Mouse (Mus musculus): ENCODE results near the gene Cgn. TPM values are rescaled to one million over a fixed set of nuclear protein-coding genes. Genes with fewer than 3 reads are reported as not detected.
"Not testable (repeated sequence)": the region's sequence is repeated elsewhere in the genome, so short reads cannot be mapped to it uniquely, and the experiment has no call there.

Cgn gene
- total RNA-seq, 4 experiments from 2014 or later: 0.73 to 3.5 (median 1.5) TPM

GRCm38 (mm10) chr3:94789516-94789915, 3.2 kb upstream of the Cgn start:
- DNase-seq: no peak

DNA sequence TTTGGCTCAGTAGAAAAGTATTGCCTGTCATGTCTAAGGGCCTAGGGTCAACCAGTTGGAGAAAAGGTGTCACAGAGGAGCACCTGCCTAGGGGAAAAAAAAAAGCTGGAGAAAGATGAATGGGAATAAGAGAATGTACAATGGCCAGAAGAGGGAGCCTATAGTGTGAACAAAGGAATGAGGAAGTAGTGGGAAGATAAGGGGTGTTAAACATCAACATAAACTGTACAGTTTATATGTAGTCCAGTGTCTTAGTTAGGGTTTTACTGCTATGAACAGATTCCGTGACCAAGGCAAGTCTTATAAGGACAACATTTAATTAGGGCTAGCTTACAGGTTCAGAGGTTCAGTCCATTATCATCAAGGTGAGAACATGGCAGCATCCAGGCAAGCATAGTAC, 2.8 kb upstream of the Cgn start:
- no peak for DNase-seq

GRCm38 (mm10) chr3:94787122-94787780, 959 bp upstream of the Cgn start:
- no peak for DNase-seq

- no peak for DNase-seq
Observed at GRCm38 (mm10) chr3:94785958-94786357, 334 bp downstream of the Cgn start.

DNA sequence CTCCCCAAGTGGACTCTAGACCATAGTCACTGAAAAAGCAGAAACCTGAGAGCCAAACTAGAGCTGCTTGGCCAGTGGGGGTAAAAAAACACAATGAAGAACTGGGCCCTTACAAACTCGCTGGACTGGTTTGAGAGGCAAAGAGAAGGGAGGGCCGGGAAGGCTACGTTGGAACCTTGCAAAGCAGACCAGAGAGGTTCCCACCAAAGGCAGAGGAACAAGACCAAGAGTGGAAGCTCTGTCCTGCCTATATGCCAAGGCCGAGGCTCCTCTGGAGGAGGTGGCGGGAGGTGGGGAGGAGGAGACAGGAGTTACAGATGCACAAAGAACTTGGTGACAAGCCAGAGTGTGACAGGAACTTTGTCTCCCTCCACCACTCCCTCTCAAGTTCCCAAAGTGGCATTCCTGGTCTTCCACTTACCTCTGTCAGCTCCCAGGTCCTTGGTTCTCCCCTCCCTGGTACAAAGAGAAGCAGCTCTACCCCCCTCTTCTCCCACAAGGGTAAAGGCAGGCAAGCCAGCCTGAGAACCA, 2.1 kb downstream of the Cgn start:
- no peak for DNase-seq

DNA sequence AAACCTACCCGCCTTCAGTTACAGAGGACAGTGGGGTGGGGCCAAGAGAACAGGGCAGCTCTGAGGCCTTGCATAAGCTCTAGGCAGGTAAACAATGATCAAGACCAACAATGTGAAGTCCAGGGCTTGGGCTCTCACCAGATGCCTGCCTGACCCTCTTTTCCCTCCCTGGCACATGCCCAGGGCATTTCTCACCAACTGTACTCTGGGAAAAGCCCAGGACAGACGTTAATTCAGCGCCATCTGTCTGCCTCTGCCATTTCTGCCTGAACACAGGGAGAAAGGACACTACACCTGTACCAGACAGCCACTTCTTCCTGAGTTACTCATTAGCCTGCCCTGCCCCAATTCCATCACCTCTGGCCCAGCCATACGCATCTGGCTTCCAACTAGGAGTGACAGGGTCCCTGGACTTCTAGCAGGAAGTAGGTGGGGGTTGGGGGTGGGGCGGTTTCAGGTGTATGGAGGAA, 2.8 kb downstream of the Cgn start:
- DNase-seq: no peak

GRCm38 (mm10) chr3:94782936-94783335, 3.4 kb downstream of the Cgn start:
- DNase-seq: no peak

GRCm38 (mm10) chr3:94781356-94781755, 4.9 kb downstream of the Cgn start:
- DNase-seq: no peak

- no peak for DNase-seq
Observed at GRCm38 (mm10) chr3:94775886-94776285, 10.4 kb downstream of the Cgn start.

DNA sequence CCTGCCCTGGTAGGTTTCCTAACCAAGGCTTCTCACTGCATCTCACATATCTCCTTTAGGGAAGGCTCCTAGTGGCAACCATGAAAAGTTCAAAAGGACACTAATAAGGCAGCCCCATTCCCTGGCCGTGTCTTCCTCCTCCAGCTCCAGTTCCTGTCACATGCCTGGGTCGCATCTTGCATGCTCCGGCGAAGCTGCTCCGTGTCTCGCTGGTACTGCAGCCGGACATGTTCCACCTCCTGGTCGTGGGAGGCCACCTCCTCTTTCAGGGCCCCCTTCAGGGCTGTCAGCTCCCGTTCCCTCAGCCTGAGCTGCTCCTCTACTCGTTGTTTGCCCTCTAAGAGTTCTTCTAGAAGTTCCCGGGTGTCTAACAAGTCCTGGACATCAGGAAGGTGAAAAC, 12.3 kb downstream of the Cgn start:
- no peak for DNase-seq

- not testable (repeated sequence) for DNase-seq
Observed at GRCm38 (mm10) chr3:94765456-94765855, 20.8 kb downstream of the Cgn start.

DNA sequence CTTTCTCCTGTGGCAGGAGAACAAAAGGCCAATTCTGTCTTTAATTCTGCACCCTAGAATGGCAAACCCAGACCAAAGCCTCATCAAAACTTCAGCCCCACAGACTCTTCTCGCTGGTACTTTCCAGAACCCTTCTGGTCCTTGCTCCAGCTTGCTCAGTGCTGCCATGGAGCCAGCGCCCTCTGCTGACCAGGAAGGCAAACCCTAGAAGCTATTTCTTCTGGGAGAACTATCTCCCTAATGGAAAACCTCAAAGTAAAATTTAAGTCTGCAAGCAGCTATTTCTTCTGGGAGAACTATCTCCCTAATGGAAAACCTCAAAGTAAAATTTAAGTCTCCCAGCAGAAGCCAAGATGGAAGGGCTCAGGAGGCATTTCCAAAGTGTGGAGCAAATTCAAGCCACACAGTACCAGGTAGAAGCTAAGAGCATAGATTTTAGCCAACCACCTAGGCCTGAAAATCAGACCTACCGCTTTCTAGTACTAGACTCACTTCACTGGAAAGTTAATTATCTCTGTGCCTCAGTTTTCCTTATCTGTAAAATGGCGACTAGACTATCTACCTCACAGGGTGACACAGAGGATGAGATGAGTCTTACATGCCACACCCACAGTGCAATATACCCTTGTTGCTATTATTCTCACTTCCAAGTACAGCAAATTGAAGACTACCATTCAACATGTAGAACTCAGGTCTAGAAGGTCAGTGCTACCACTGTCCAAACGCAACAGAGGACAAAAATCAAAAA, 21.6 kb downstream of the Cgn start:
- DNase-seq: not testable (repeated sequence)

GRCm38 (mm10) chr3:94758427-94758826, 27.9 kb downstream of the Cgn start:
- not testable (repeated sequence) for DNase-seq

- peak; percentile 54 for DNase-seq
Observed at GRCm38 (mm10) chr3:94758056-94758409, 28.3 kb downstream of the Cgn start.

DNA sequence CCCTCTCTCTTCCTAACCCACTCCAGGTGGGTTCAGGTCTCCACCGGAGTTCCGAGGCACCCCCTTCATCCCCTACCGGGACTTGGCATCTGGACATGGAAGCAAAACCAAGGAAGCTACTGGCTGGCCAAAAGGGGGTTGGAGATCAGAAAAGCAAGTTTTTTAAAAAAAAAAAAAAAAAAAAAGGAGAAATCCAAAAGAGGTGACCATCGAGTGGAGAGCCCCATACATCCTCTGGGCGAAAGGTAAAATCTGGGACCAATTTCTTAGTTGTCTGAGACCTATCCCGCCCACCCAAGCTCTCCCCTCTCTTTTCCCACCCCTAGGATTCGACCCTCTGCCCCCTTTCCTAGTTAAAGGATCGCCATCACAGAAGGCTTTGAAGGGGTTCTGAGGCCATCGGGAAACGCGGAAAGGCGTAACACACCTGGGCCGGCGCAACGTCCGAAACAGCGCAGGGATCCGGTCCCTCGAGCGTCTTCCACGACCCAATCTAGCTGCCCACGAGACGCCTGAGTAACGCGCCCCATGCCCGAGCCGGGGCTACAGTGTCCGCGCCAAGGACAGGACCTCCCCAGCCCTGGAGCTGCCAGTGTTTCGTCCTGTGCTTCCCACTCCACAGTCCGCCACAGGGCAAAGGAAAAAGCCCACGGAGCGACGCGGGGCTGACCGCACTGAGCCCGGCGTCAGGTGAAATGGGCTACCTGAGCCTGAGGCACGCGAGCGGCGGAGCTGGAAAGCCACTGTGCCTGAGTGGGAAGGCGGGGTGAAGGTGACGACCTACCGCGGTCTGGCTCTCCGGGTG, 28.8 kb downstream of the Cgn start:
- not testable (repeated sequence) for DNase-seq

DNA sequence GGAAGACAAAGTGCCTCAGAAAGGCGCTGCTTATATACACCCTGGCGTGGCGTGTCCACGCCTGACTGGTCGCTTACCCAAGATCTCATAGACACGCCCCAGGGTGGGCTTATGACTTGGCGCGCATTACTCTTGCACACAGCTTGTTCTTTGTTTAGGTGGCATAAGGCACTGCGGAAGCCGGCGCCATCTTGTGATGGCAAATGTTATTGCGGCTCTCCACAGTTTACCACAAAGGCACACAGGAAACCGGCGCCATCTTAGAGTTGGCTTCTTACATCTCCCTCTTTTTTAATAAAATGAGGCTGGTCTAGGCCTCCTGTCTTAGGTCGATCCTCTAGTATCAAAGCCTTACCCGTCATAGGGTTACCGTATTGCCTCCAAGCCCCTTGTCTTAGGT, 40.6 kb downstream of the Cgn start:
- DNase-seq: no peak

DNA sequence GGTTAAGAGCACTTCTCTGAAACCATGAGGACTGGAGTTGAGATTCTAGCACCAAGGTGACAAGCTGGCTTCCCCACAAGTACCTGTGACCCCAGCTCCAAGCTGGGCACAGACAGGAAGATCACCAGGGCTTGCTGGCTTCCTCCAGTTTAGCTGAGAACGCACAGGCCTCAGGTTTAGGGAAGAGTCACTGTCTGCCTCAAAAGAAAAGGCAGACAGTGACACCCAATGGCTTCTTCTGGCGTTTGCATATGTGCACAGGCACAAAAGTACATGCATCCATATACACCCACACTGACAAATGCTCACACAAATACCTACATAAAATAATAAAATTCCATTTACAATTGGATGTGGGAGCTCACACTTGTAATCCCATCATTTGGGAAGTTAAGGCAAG, 62.7 kb downstream of the Cgn start:
- not testable (repeated sequence) for DNase-seq

DNA sequence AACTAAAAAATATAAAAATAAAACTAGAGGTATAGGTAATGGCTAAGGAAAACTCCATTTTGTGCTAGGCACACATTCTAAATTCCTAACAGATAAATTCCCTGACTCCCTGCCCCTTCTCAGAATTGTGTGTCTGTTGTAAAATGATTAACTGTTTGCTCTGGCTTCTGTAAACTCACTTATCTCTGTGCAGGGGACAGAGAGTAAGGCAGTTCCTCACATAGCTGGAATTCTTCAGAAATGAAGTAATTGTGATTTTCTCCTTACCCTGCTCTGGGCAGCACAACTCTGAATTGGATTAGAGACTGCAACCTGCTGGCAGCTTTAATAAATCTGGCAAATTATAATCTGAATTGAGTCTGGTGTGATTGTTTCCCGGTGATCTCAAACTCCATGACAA, 68.0 kb downstream of the Cgn start:
- DNase-seq: not testable (repeated sequence)

DNA sequence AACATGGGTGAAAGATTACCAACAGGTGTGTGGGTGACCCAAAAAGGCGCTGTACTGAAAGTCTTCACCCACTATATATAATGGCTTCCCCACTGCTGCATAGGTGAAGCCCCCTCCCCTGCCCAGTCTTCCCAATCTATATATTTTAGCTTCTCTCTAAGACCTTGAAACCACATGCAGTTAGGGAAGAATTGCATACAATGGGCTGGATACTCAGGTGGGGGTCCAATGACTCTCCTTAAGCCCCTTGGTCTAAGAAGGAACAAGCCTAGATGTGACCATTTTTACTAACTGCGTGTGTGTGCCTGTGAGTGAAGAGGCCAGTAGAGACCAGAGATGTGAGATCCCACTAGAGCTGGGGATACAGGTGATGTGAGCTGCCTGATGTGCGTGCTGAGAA, 72.9 kb downstream of the Cgn start:
- not testable (repeated sequence) for DNase-seq

GRCm38 (mm10) chr3:94710591-94710990, 75.7 kb downstream of the Cgn start:
- DNase-seq: not testable (repeated sequence)
